Mouse (Mus musculus) hematopoietic multipotent progenitor cell, adult 10-12 weeks (in vitro differentiated cells): ENCODE data around the gene Bud13. TPM values are rescaled to one million over a fixed set of nuclear protein-coding genes. Genes with fewer than 3 reads are reported as not detected.

Experiments used
- polyA plus RNA-seq: library from polyadenylated mRNA; stranded (reverse); fragments of >175 nt; gene quantifications from 2 replicates; pipeline ENCODE4 v1.2.3, GENCODE M21; 2012; ENCODE audit warnings: low replicate concordance

The Bud13 gene
- polyA plus RNA-seq: 8.8 and 14.2 TPM in 2 replicates

DNA sequence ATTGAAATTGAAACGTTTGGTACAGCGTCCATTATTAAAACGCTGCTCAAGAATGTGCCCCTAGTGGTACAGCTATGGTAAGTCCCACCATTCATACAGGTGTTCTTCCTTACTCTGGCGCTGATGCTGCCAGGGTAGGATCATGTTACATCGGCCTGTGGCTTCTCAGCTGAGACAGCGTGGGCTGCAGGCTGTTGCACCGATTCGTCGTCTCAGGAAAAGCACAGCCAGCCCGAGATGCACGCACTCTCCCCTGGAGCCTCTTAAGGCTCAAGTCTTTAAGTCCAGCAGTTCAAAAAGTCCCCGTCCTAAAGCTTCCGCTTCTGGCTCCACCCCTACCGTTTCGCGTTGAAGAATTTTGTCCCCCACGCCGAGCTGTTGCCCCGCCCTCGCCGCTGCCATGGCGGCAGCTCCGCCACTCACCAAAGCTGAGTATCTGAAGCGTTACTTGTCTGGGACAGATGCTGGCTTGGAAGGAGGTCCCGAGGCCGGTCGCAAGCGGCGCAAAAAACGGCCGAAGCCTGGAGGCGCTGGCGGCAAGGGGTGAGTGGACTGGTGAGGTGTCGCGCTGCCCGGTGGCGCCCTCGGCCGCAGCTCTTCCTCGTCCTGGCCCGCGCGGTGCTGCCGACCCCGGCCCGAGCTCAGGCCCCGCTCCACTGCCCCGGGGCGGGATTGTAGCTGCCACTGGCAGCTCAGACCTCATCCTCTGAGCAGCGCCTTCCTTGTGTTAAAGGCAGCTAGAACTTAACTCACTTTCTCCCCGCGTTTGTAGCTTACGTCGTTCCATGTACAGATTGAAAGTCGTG is at the start of gene Bud13:
TSS of gene Bud13 (plus strand) at position 378 of the 806 bp plus-strand sequence.

DNA sequence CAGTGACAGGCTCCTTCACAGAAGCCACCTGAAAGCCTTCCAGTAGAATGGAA is 47.4 kb upstream of the Bud13 start, which contains the start of gene Apoc3:
TSS of gene Apoc3 (minus strand) at position 41 of the 53 bp plus-strand sequence.

DNA sequence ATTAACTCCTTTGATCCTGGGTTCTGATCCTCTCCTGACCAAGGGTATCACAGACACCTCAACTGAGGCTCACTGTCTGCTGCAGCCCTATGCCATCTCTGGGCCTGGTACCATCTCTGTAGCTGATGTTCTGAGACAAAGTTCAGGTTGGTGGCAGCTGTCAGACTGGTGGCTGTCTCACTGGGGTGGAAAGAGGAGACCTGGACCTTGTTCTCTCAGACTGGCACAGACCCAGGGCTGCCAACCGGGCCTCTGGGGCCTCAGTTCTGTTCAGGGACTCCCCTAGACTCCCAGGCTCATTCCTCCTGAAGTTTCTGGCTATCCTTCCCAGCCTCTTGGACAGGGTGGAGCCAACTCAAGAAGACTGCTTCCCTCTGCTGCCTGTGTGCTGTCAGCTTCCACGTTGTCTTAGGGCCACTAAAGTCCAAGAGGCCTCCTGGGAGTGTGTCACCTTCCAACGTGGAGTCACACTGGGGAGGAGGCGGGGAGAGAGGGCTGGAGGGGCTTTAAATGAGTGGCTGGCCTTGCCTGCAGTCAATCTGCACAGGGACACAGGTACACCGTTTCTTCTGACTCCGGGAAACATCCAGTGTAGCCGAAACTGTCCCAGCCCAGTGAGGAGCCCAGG is 42.2 kb upstream of the Bud13 start, which contains the start of gene Apoa4:
TSS of gene Apoa4 (plus strand) at position 171 of the 628 bp plus-strand sequence.

DNA sequence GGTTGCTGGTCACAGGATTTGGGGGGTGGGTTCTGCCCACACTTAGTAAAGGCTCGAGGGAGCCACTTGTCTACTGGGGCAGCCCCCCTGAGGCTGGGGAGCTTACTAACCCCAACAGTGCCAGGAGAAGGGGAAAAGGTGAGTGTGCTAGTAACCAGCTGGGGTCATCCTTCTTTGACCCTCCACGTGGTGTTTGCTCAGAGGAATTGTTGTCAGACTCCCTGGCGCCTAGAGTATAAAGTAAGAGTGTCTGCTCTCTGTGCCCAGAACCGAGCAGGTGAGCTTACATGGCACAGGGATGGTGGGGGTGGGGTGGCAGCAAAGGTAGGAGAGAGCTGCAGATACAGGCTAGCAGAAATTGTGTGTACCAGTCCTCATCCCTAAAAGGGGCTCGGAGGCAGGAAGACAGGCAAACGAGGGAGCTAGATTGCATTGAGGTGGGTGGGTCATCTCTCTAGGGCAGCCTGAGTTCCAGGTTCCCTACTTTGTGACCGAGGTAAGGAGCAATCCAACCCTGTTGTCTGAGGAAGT is 14.4 kb upstream of the Bud13 start, which contains the start of gene Apoa5:
TSS of gene Apoa5 (plus strand) at position 291 of the 531 bp plus-strand sequence.

DNA sequence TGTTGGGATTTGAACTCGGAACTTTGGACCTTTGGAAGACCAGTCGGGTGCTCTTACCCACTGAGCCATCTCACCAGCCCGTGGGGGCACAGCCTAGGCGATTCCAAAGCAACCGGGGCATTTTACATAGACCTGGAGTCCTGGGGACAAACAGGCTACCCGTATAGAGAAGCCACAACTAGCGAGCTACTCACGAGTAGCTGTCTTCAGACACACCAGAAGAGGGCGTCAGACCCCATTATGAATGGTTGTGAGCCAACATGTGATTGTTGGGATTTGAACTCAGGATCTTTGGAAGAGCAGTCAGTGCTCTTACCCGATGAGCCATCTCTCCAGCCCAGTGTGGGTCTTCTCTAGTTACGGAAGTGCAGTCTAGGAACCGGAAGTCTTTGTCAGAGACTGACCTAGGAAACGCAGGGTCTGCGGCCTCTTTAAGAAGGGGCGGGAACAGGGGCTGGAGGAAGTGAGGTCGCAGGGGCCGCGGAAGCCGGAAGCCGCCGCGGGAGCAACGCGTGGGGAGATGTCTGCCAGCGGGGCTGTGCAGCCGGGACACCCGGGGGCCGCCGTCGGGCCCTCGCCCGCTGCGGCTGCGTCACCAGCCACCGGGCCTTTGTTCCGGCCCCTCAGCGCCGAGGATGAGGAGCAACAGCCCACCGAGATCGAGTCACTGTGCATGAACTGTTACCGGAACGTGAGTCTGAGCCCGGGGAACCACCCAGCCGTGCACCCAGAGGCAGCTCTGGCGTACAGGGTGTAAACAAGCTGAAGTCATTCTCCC is 9.9 kb upstream of the Bud13 start, which contains the start of gene Zpr1:
TSS of gene Zpr1 (plus strand) at position 388 of the 778 bp plus-strand sequence.

DNA sequence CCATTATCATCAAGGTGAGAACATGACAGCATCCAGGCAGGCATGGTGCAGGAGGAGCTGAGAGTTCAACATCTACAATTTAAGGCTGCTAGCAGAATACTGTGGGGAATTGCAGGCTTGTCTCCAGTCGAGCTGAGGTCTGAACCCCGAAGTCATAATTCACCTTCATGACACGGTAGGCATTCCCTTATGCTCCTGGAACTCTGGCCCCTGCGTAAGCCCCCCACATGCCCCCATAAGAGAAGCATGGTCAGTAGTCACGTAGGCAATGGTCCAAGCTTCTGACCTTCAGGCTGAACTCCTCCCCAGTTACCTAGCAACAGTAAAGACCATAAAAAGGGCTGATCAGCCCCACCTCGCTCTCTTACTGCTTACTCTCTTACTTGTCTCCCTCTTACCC is 37.1 kb downstream of the Bud13 start, which contains the start of gene 4931429L15Rik:
TSS of gene 4931429L15Rik (minus strand) at position 101 of the 400 bp plus-strand sequence.

Other genes with a start within 250 kb of the Bud13 start
- gene Apoa1, start 54.4 kb upstream of the Bud13 start, polyA plus RNA-seq: not detected in 2 replicates
- not detected in 2 replicates for gene Apoc3, start 47.4 kb upstream of the Bud13 start, polyA plus RNA-seq
- gene Apoa4, start 42.3 kb upstream of the Bud13 start, polyA plus RNA-seq: not detected in 2 replicates
- not detected in 2 replicates for gene Apoa5, start 14.4 kb upstream of the Bud13 start, polyA plus RNA-seq
- 17.6 and 34.7 TPM in 2 replicates for gene Zpr1, start 9.9 kb upstream of the Bud13 start, polyA plus RNA-seq
- not detected in 2 replicates for gene 4931429L15Rik, start 37.0 kb downstream of the Bud13 start, polyA plus RNA-seq